Mouse (Mus musculus) lung, embryonic 15.5 days (tissue): ENCODE measurements around the gene Dlg4. TPM values are rescaled to one million over a fixed set of nuclear protein-coding genes. Genes with fewer than 3 reads are reported as not detected.
A peak's percentile ranks its signal among the peaks of the same experiment; 100 is the strongest.

Experiments
- ATAC-seq: fragments of 200-750 bp; cut with Nextera tagmentation; 2 replicates; pipeline ENCODE4 v1.8.0; 2017; ENCODE audit warnings: moderate number of reproducible peaks, borderline replicate concordance; ENCODE audit not compliant: low FRiP score, low TSS enrichment; ENCODE audit errors: extremely low read depth
- H3K27ac ChIP-seq: fragments of 300-500 bp; sonication (generic); 2 replicates; pipeline ENCODE4 v1.5.1; 2015; ENCODE audit warnings: moderate library complexity, mild to moderate bottlenecking, inconsistent platforms
- H3K27me3 ChIP-seq: fragments of 300-500 bp; sonication (generic); 2 replicates; pipeline ENCODE4 v1.6.1; 2015; ENCODE audit warnings: inconsistent platforms
- H3K36me3 ChIP-seq: fragments of 300-500 bp; sonication (generic); 2 replicates; pipeline ENCODE4 v1.6.1; 2015; ENCODE audit warnings: inconsistent platforms
- H3K4me1 ChIP-seq: fragments of 300-500 bp; sonication (generic); 2 replicates; pipeline ENCODE4 v1.6.1; 2015; ENCODE audit warnings: inconsistent platforms
- H3K4me2 ChIP-seq: fragments of 300-500 bp; sonication (generic); 2 replicates; pipeline ENCODE4 v1.6.1; 2015; ENCODE audit warnings: inconsistent platforms, mild to moderate bottlenecking, moderate library complexity
- H3K4me3 ChIP-seq: fragments of 300-500 bp; sonication (generic); 2 replicates; pipeline ENCODE4 v1.5.1; 2015; ENCODE audit warnings: mild to moderate bottlenecking, inconsistent platforms
- H3K9ac ChIP-seq: fragments of 300-500 bp; sonication (generic); 2 replicates; pipeline ENCODE4 v1.6.1; 2015; ENCODE audit warnings: inconsistent platforms
- H3K9me3 ChIP-seq: fragments of 300-500 bp; sonication (generic); 2 replicates; pipeline ENCODE4 v1.6.1; 2016; ENCODE audit warnings: inconsistent platforms
- WGBS: fragments of 180-500 bp; shearing (Covaris S2); methylation state at CpG from one replicate; pipeline ENCODE4 v1.1.7; 2015; 5-methylcytosine and 5-hydroxymethylcytosine counted together
- polyA plus RNA-seq: library from polyadenylated mRNA; unstranded; fragments of >200 nt; fragmentation: Nextera tagmentation; extraction: Ambion mirVana; gene quantifications from 2 replicates; pipeline ENCODE4 v1.2.1, GENCODE M21; 2015

Gene Dlg4
- 5.6 and 5.9 TPM in 2 replicates for polyA plus RNA-seq

DNA sequence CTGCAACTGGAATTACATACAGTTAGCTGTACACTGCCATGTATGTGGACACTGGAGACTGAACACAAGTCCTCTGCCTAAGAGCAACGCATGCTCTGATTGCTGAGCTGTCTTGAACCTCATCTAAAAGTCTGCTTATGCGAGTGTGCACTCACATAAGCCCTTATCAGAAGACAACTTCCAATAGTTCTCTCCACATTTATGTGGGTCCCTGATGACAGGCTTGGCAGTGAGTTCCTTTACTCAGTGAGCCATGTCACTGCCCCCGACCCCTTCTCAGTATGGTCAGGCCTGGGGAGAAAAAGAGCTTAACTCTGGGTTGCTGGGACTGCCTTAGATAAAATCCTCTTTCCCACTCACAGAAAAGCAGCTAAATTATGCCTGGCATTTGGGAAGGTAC lies at the start of gene Dlg4:
Gene Dlg4 (plus strand): TSS at position 274 of the 400 bp plus-strand sequence.
- H3K27ac ChIP-seq: peak within 1 kb of the TSS; percentile 21; the same call in 1 of the 2 replicates
- H3K9ac ChIP-seq: peak within 1 kb of the TSS; percentile 77; the same call in 1 of the 2 replicates
- H3K4me2 ChIP-seq: peak within 1 kb of the TSS; percentile 76
- H3K36me3 ChIP-seq: peaks cover 14% of the 10 kb centered on the region
- H3K27me3 ChIP-seq: no peaks in the 10 kb centered on the region
- WGBS: 63% methylated on average over 3 of the region's 3 CpGs
- H3K4me3 ChIP-seq: peak within 1 kb of the TSS; percentile 60; the same call in 1 of the 2 replicates
- no peaks in the 10 kb centered on the region for H3K9me3 ChIP-seq
- H3K4me1 ChIP-seq: peaks cover 57% of the 10 kb centered on the region
- ATAC-seq: no peak

DNA sequence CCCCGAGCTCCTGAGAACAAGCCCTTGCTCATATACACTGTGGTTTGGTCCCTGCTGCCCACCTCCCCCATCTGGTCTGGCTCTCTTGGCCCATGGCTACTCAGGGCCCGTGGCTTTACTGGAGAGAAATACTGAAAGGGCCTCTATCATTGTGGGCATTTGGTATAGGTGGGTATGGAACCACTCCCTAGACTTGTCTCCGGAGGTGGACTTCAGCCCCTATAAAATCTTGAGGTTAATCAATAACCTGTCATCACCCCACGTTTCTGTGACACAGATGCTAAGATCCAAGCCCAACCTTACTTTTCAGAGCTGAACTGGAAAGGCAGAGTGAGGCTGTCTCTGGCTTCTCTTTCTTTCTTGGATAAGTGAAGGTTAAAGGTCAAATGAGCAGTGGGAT lies 47.9 kb upstream of the Dlg4 start:
- Histone ChIP-seq H3K4me2 (no peak overlapping the region), H3K36me3 (peaks cover 40% of the 10 kb centered on the region), H3K9me3 (no peaks in the 10 kb centered on the region), H3K27ac (no peak overlapping the region), H3K9ac (no peak overlapping the region), H3K27me3 (peaks cover 39% of the 10 kb centered on the region), H3K4me1 (peaks cover 8% of the 10 kb centered on the region; the same call in 1 of the 2 replicates), H3K4me3 (no peak overlapping the region)
- ATAC-seq: no peak
- WGBS: 77% methylated on average over 4 of the region's 4 CpGs

DNA sequence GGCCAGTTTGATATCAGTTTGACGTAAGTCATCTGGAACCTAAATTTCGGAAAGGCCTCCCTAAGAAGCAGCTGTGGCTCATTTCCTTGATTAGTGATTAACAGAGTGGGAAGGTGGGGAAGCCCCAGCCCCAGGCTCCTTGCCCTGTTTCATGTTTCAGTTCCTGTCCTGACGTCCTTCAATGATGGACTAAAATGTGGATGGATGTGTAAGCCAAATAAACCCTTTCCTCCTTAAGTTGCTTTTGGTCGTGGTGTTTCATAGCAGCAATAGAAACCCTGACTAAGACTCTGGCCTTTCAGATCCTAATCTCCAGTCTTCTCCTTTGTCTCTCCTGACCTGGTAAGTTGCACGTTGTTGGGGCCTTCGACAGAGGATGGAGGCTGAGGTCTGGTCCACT lies 46.5 kb upstream of the Dlg4 start:
- no peak for ATAC-seq
- H3K9me3 ChIP-seq: no peaks in the 10 kb centered on the region
- no peak overlapping the region for H3K9ac ChIP-seq
- WGBS: 73% methylated on average over 6 of the region's 6 CpGs
- no peak overlapping the region for H3K4me3 ChIP-seq
- peaks cover 8% of the 10 kb centered on the region; the same call in 1 of the 2 replicates for H3K4me1 ChIP-seq
- H3K27ac ChIP-seq: no peak overlapping the region
- H3K27me3 ChIP-seq: peaks cover 24% of the 10 kb centered on the region
- H3K36me3 ChIP-seq: peaks cover 53% of the 10 kb centered on the region
- H3K4me2 ChIP-seq: no peak overlapping the region

DNA sequence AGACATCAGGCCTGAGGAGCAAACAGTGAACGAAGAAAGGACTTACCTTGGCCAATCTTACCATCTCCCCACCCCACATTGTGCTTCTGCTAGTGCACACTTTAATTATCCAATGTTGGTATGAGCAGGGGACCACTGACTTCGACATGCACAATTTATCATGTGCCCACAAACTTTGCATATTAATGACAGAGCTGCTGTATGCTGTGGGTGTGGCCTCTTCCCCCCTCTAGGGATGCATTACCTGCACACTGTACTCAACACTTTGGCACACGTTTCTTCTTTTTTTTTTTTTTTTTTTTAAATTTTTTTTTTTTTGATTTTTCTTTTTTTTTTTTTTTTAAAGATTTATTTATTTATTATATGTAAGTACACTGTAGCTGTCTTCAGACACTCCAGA lies 46.0 kb upstream of the Dlg4 start:
- Histone ChIP-seq H3K36me3 (peaks cover 56% of the 10 kb centered on the region), H3K27ac (no peak overlapping the region), H3K4me2 (no peak overlapping the region), H3K4me3 (no peak overlapping the region), H3K9ac (no peak overlapping the region), H3K4me1 (peaks cover 5% of the 10 kb centered on the region; the same call in 1 of the 2 replicates), H3K27me3 (peaks cover 19% of the 10 kb centered on the region), H3K9me3 (no peaks in the 10 kb centered on the region)
- 62% methylated on average over 3 of the region's 3 CpGs for WGBS
- no peak for ATAC-seq

DNA sequence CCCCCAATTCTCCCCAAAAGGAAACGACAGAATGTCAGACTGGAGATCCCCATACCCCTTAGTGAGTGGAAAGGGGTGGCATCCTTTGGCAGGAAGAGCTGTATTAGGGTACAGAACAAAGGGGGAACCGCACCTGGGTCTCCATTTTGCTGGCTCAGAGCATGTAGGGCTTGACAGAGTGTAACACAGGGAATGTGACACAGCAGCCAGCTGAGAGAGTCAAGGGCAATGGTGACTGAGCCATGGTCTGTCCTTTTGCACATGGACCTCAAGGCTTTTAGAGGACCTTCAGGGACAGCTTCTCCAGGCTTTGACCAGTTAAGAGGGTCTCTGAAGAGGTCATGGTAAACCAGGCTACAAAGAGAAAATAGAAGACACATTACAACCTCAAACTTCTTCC lies 41.8 kb upstream of the Dlg4 start:
- Histone ChIP-seq H3K4me1 (peaks cover 10% of the 10 kb centered on the region), H3K9ac (no peak overlapping the region), H3K4me3 (no peak overlapping the region), H3K36me3 (peaks cover 65% of the 10 kb centered on the region), H3K4me2 (no peak overlapping the region), H3K27me3 (no peaks in the 10 kb centered on the region), H3K9me3 (no peaks in the 10 kb centered on the region), H3K27ac (no peak overlapping the region)
- ATAC-seq: no peak
- WGBS: 91% methylated on average over 2 of the region's 2 CpGs

DNA sequence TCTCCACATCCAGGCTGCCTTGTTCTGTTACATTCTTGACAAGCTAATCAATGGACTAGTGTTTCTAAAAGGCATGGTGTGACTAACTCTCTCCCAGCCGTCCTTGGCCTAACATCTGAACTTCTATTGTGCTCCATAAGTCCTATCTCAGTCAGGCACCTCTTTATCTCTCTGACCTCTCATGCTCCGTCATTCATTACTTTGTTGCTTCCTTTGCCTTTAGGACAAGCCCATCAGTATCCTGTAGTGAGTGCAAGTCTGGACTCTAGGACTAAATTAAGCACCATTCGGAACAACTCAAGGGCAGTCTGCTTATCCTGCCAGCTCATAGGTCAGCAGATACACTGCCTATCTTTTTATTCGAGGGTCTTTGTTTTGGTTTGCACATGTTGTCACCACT lies 40.5 kb upstream of the Dlg4 start:
- 79% methylated on average over 4 of the region's 4 CpGs for WGBS

DNA sequence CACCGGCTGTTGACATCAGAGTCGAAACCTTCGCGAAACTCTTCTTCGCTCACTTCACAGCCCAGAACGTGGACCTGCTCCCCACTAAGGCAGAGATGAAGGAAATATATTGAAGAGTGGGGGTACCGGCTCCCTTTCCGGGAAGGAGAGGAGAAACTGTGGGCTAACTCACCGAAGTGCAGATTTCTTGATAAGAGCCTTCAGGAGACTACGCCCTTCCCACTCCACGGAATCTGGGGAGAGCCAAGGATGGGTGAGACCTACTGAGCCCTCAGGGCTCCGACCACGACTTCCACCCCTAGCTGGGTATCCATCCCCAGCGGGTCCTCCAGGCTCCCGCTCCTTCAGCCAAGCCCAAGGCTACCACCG lies 36.9 kb upstream of the Dlg4 start:
- Histone ChIP-seq H3K4me1 (peaks cover 32% of the 10 kb centered on the region), H3K27me3 (no peaks in the 10 kb centered on the region), H3K9me3 (no peaks in the 10 kb centered on the region), H3K27ac (peak overlapping the region; percentile 100), H3K9ac (peak overlapping the region; percentile 81), H3K4me2 (peak overlapping the region; percentile 81), H3K36me3 (peaks cover 45% of the 10 kb centered on the region), H3K4me3 (peak overlapping the region; percentile 98)
- no peak; the same call in 1 of the 2 replicates for ATAC-seq
- 2% methylated on average over 16 of the region's 16 CpGs for WGBS

More for the DNA sequence above, 40.5 kb upstream of the Dlg4 start:
- no peaks in the 10 kb centered on the region for H3K9me3 ChIP-seq
- peaks cover 57% of the 10 kb centered on the region for H3K36me3 ChIP-seq
- H3K27me3 ChIP-seq: no peaks in the 10 kb centered on the region
- no peak overlapping the region for H3K4me2 ChIP-seq
- no peak overlapping the region for H3K4me3 ChIP-seq
- peaks cover 10% of the 10 kb centered on the region for H3K4me1 ChIP-seq
- H3K9ac ChIP-seq: no peak overlapping the region
- H3K27ac ChIP-seq: no peak overlapping the region
- ATAC-seq: no peak

DNA sequence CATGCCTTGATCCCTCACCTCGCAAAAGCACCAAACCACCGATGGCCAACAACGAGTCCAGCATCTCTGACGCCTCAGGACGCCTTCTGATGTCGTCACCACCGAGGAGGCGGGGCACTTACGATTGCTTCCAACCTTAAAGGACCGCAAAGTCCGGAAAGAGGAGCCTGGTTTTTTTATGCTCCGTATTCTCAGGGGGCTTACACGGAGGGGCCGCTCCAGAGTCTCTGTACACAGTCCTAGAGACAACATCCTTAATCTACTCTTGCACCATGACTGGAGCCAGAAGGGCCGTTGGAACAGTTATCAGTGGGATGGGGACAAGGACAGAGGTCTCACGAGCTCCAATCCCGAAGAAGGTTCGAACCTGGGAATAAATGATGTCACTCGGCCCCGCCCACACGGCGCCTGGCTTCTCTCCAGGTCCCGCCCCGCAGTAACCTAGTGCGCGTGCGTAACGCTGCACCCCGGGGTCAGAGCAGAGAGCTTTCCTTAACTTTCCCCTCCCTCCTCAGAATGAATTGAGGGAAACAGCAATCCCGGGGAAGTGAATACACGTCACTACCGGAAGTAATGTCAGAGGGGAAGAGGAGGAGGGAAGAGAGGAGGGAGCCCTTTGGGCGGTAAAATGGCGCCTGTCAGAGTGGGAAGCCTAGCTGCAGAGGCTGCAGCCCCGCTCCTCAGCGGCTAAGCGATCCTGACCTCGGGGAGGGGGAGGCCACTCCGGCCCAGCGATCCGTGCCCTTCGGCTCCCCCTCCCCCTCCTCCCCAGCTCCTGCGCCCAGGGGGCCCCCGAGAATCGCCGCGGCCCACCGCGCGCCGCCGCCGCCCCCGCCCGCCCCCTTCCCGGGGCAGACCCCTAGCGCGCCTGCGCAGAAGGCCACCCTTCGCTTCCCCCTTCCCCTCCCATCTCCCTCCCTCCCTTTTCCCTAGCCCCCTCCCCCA lies 36.3 kb upstream of the Dlg4 start:
- Histone ChIP-seq H3K4me1 (peaks cover 32% of the 10 kb centered on the region), H3K36me3 (peaks cover 45% of the 10 kb centered on the region), H3K27ac (peak overlapping the region; percentile 100), H3K4me3 (peak overlapping the region; percentile 98), H3K27me3 (no peaks in the 10 kb centered on the region), H3K9ac (peak overlapping the region; percentile 93), H3K9me3 (no peaks in the 10 kb centered on the region), H3K4me2 (peak overlapping the region; percentile 81)
- under 1% methylated on average over 41 of the region's 60 CpGs for WGBS
- peak; percentile 95 for ATAC-seq

DNA sequence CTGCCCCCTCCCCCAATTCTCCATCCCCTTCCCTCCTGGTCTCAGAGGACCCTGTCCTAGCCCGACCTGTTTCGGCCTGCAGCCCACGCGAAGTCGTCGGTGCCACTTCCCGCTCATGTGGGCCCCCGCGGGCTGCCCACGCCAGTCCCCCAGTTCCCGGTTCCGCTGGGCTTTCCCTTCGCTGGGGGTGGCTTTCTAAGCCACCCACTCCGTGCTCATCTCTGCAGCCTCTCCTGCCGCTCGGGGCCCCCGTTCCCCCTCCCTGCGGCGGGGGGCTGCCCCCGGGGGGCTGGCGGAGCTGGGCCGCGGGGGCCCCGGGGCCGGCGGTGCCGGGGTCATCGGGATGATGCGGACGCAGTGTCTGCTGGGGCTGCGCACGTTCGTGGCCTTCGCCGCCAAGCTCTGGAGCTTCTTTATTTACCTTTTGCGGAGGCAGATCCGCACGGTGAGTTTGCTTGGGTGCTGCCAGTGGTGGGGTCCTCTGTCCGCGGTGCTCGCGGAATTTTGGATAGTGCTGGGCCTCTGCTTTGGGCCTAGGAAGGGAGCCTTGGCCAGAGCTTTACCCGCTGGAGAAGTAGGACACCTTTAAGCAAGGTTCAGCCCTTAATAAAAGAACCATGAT lies 35.5 kb upstream of the Dlg4 start, which contains the start of gene Ctdnep1:
Gene Ctdnep1 (plus strand): TSS at position 16 of the 622 bp plus-strand sequence.
- peak; percentile 46; the same call in 1 of the 2 replicates for ATAC-seq
- H3K4me2 ChIP-seq: peak within 1 kb of the TSS; percentile 81
- peak within 1 kb of the TSS; percentile 100 for H3K27ac ChIP-seq
- H3K36me3 ChIP-seq: peaks cover 46% of the 10 kb centered on the region
- H3K9ac ChIP-seq: peak within 1 kb of the TSS; percentile 93
- H3K4me1 ChIP-seq: peaks cover 32% of the 10 kb centered on the region
- WGBS: under 1% methylated on average over 41 of the region's 43 CpGs
- H3K27me3 ChIP-seq: no peaks in the 10 kb centered on the region
- H3K9me3 ChIP-seq: no peaks in the 10 kb centered on the region
- peak within 1 kb of the TSS; percentile 98 for H3K4me3 ChIP-seq

DNA sequence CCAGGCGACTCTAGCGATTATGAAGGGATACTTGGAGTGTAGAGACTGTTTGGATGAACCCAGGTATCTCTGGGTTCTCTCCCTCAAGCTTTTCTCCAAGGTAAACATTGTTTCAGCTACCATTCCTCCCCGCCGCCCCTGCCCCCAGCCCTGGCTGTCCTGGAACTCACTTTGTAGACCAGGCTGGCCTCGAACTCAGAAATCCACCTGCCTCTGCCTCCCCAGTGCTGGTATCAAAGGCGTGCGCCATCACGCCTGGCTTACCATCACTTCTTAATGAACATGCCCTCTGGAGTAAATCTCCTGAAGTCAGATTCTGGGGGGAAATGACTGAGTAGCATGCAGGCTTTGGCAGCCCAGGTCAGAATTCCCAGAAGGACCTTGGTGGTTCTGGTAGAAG lies 34.5 kb upstream of the Dlg4 start, which contains the start of gene Elp5:
Gene Elp5 (minus strand): TSS at position 293 of the 400 bp plus-strand sequence.
- peak within 1 kb of the TSS; percentile 98 for H3K4me3 ChIP-seq
- peaks cover 48% of the 10 kb centered on the region for H3K36me3 ChIP-seq
- peaks cover 32% of the 10 kb centered on the region for H3K4me1 ChIP-seq
- ATAC-seq: no peak
- H3K9ac ChIP-seq: peak within 1 kb of the TSS; percentile 93
- H3K4me2 ChIP-seq: peak within 1 kb of the TSS; percentile 67
- H3K9me3 ChIP-seq: no peaks in the 10 kb centered on the region
- peak within 1 kb of the TSS; percentile 100 for H3K27ac ChIP-seq
- no peaks in the 10 kb centered on the region for H3K27me3 ChIP-seq
- WGBS: 36% methylated on average over 8 of the region's 8 CpGs

DNA sequence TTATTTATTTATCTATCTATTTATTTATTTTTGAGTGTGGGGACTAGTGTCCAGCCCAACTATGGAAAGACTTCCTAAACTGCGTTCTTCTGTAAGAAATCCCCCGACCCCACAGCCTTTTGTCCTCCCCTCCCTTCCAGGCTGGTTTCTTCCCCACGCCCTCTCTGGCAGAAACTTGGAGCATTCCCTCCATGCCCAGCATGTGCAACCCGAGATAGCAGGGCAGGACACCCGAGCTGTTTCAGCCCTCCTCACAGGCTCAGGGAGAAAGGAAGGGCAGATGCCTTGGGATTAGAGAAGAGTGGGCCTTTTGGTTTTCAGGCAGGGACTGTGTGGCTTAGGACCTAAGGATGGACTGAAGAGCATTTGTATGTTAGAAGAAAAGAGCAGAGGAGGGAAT lies 33.9 kb upstream of the Dlg4 start:
- 20% methylated on average over 5 of the region's 5 CpGs for WGBS
- Histone ChIP-seq H3K4me2 (peak overlapping the region; percentile 67), H3K9ac (peak overlapping the region; percentile 93), H3K27ac (no peak overlapping the region), H3K27me3 (no peaks in the 10 kb centered on the region), H3K4me3 (peak overlapping the region; percentile 98), H3K4me1 (peaks cover 32% of the 10 kb centered on the region), H3K36me3 (peaks cover 49% of the 10 kb centered on the region), H3K9me3 (no peaks in the 10 kb centered on the region)
- no peak for ATAC-seq
